Mouse (Mus musculus): Measurements from ENCODE around the gene 1190007I07Rik. TPM values are rescaled to one million over a fixed set of nuclear protein-coding genes. Genes with fewer than 3 reads are reported as not detected.

The 1190007I07Rik gene
- polyA plus RNA-seq (2015; fragmentation: Nextera tagmentation; extraction: Ambion mirVana) = 37.4 and 39.0 TPM in 2 replicates

DNA sequence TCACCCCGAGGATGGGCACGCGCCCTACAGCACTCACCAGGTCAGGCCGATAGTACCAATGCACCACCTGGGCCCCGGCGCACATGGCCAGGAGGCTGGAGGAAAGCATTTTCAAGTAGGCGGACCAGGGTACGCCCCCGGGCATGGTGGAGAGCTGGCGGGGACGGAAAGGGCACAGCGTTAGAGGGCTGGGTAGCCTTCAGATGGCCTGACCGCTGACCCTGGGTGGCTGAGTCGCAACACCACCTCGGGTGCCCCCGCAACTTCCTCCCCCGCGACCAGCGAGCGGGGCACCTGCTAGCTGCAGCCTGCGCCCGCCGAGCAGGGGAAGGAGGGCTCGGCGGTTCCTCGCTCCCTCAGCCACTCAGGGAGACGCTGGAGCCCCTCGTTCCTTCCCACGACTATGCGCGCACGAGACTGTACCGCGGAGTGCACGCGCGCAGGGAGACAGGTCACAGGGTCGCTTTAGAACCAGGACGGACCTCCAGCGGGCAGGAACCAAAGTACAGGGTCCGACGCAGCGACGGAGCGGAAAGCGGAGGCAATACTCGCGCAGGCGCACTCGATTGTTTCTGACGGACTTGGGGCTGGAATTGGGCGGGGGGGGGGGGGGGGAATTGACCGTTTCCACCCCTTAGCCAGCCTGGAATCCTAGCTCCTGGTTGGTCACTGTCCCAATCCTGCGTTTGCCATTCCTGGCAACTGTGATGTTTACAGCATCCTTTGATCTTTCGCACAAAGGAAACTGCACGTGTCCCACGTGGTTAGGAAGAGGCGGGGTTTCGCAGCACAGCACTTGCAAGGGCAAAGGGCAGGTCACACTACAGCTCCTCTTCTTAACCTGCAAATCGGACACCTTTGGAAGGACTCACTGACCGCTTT lies at the start of gene 1190007I07Rik:
Gene 1190007I07Rik (minus strand): TSS at position 558 of the 882 bp plus-strand sequence.
- H3K27me3 ChIP-seq = no peaks in the 10 kb centered on the region
- peak within 1 kb of the TSS; percentile 86 for H3K9ac ChIP-seq (replicated peaks)
- H3K4me3 ChIP-seq (replicated peaks) = peak within 1 kb of the TSS; percentile 72
- H3K4me2 ChIP-seq (replicated peaks) = peak within 1 kb of the TSS; percentile 65
- ATAC-seq = peak; percentile 93
- H3K36me3 ChIP-seq = peaks cover 7% of the 10 kb centered on the region; the same call in 1 of the 2 replicates
- no peaks in the 10 kb centered on the region for H3K9me3 ChIP-seq
- H3K4me1 ChIP-seq (replicated peaks) = peaks cover 14% of the 10 kb centered on the region
- peak within 1 kb of the TSS; percentile 90 for H3K27ac ChIP-seq
- WGBS = under 1% methylated on average over 52 of the region's 61 CpGs

GRCm38 (mm10) chr10:82670205-82670604 lies 47.2 kb upstream of the 1190007I07Rik start:
- no peaks in the 10 kb centered on the region for H3K9me3 ChIP-seq
- H3K27me3 ChIP-seq = no peaks in the 10 kb centered on the region
- no peak overlapping the region for H3K4me3 ChIP-seq (replicated peaks)
- no peak overlapping the region for H3K4me2 ChIP-seq (replicated peaks)
- ATAC-seq = no peak
- no peak overlapping the region for H3K27ac ChIP-seq
- no peak overlapping the region for H3K9ac ChIP-seq (replicated peaks)
- H3K36me3 ChIP-seq = no peaks in the 10 kb centered on the region
- WGBS = 73% methylated on average over 6 of the region's 6 CpGs
- H3K4me1 ChIP-seq (replicated peaks) = 0 out of 2 replicates have a peak, but pooled peaks cover 4% of the 10 kb centered on the region

DNA sequence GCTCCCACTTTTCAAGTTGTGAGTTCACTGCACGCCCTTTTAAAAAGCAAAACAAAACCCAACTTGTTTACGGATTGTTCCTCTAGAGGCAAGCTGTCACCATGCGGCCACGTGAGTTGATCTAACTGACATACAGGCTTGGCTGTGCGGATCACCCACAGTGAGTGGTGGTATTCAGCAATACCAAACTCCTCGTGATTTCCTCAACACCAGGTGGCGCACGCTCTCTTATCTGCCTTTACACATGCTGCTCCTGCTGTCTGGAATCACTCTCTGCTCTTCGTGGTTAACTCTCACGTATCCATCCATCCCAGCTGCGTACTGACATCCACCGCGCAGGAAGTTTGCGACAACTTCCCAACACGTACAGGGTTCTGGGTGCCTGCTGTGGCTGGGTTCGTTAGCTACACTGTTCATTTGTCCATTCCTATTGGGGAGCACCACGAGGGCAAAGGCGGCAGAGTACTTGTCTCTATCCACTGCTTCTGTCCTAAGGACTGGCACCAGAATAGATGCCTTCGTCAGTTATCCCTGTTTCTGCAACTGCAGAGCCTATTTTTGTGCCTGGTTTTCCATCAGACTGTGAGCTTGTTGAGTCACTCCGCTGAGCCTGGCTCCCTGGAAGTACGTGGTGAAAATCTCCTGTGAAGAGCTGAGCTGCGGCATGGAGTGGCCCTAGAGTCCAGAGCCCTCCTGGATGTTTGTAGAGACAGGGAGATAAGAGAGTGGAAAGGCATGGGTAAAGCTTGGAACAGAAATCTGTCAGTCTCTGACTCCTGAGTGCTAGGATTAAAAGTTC lies 43.6 kb upstream of the 1190007I07Rik start:
- no peaks in the 10 kb centered on the region for H3K27me3 ChIP-seq
- H3K4me3 ChIP-seq (replicated peaks) = no peak overlapping the region
- 25% methylated on average over 22 of the region's 22 CpGs for WGBS
- H3K36me3 ChIP-seq = no peaks in the 10 kb centered on the region
- peak overlapping the region; percentile 42 for H3K4me2 ChIP-seq (replicated peaks)
- peak; percentile 96 for ATAC-seq
- H3K9ac ChIP-seq (replicated peaks) = no peak overlapping the region
- 0 out of 2 replicates have a peak, but pooled peaks cover 4% of the 10 kb centered on the region for H3K4me1 ChIP-seq (replicated peaks)
- H3K27ac ChIP-seq = no peak overlapping the region
- no peaks in the 10 kb centered on the region for H3K9me3 ChIP-seq

GRCm38 (mm10) chr10:82665951-82666350 lies 42.9 kb upstream of the 1190007I07Rik start:
- Histone ChIP-seq H3K27me3 (no peaks in the 10 kb centered on the region), H3K9me3 (no peaks in the 10 kb centered on the region), H3K27ac (no peak overlapping the region), H3K4me3 (replicated peaks) (no peak overlapping the region), H3K9ac (replicated peaks) (no peak overlapping the region), H3K36me3 (no peaks in the 10 kb centered on the region), H3K4me1 (replicated peaks) (0 out of 2 replicates have a peak, but pooled peaks cover 4% of the 10 kb centered on the region), H3K4me2 (replicated peaks) (no peak overlapping the region)
- WGBS = 61% methylated on average over 3 of the region's 3 CpGs
- ATAC-seq = no peak

GRCm38 (mm10) chr10:82663289-82663688 lies 40.3 kb upstream of the 1190007I07Rik start:
- H3K4me1 ChIP-seq (replicated peaks) = 0 out of 2 replicates have a peak, but pooled peaks cover 4% of the 10 kb centered on the region
- H3K9me3 ChIP-seq = no peaks in the 10 kb centered on the region
- ATAC-seq = no peak
- no peak overlapping the region for H3K4me3 ChIP-seq (replicated peaks)
- H3K27ac ChIP-seq = no peak overlapping the region
- 79% methylated on average over 2 of the region's 2 CpGs for WGBS
- no peaks in the 10 kb centered on the region for H3K36me3 ChIP-seq
- H3K4me2 ChIP-seq (replicated peaks) = no peak overlapping the region
- no peaks in the 10 kb centered on the region for H3K27me3 ChIP-seq
- no peak overlapping the region for H3K9ac ChIP-seq (replicated peaks)

DNA sequence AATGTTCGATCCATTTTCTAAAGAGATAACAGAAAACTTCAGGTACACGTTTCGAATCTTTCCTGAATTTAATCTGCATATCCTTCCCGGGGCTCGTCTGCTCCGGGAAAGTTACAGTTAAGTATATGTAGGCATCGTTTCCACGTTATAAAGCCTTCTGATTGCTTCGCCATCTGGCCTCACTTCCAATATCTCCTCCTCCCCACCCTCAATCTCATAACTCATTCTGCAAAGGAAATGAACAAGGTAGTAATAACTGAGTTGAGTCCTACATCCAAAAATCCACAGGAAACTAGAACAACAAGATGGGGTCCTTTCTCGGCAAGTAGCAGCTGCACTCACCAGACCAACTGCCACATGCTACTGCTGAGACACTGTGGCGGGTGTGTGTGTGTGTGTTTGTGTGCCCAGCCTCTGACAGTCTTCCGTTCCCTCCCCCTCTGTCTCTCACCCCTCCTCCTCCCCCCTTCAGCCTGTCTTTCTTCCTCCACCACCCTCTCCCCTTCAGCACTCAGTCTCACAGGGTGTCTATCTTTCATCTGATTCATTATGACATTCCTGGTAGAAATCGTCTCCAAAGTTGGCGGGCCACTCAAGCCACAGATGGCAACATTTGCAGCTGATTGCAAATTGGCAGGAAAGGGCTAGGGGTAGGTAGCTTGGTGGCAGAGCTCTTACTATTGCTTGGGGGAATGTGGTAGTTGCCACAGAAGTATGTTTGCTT lies 39.4 kb upstream of the 1190007I07Rik start:
- Histone ChIP-seq H3K27me3 (no peaks in the 10 kb centered on the region), H3K4me1 (replicated peaks) (0 out of 2 replicates have a peak, but pooled peaks cover 4% of the 10 kb centered on the region), H3K36me3 (no peaks in the 10 kb centered on the region), H3K9me3 (no peaks in the 10 kb centered on the region), H3K9ac (replicated peaks) (no peak overlapping the region), H3K4me3 (replicated peaks) (no peak overlapping the region), H3K4me2 (replicated peaks) (no peak overlapping the region), H3K27ac (no peak overlapping the region)
- no peak for ATAC-seq
- WGBS = 84% methylated on average over 14 of the region's 14 CpGs

DNA sequence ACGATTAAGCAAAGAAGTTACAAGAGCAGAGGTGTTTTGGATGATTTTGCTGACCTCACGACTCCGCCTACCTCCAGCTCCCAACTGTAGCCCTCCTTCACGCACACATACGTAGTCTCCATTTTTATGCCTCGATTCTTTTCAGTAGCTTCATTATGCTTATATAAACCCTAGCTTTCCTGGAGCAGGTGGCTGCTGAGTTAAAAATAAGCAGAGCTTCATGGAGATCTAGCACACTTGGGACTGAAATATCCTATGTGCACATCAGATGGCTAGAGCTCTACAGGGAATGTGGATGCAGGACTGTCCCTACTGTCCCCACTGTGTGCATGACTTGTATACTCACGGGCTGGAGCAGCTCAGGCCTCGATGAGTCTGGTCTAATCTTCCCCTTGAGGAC lies 38.8 kb upstream of the 1190007I07Rik start:
- H3K27me3 ChIP-seq = no peaks in the 10 kb centered on the region
- H3K9me3 ChIP-seq = no peaks in the 10 kb centered on the region
- no peak for ATAC-seq
- 0 out of 2 replicates have a peak, but pooled peaks cover 3% of the 10 kb centered on the region for H3K4me1 ChIP-seq (replicated peaks)
- no peaks in the 10 kb centered on the region for H3K36me3 ChIP-seq
- no peak overlapping the region for H3K4me3 ChIP-seq (replicated peaks)
- H3K4me2 ChIP-seq (replicated peaks) = no peak overlapping the region
- WGBS = 90% methylated on average over 8 of the region's 8 CpGs
- H3K9ac ChIP-seq (replicated peaks) = no peak overlapping the region
- H3K27ac ChIP-seq = no peak overlapping the region

DNA sequence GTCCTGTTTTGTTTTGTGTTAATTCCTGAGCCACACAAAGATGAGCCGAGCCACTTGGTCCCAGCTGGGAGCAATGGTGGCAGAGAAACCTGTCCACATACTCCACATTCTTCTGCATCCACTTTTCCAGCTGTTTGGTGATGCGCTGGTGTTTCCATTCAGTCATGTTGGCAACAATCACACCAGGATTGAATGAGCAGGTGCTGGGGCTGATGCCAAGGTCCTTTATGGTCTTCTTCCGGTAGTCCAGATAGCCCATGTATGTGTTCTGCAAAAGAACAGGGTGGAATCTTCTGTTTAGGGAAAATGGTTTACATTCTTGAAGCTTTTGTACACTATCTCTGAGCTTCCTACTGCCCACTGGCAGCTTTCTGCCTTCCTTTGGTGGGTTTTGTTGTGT lies 31.6 kb upstream of the 1190007I07Rik start:
- H3K4me2 ChIP-seq (replicated peaks) = no peak overlapping the region
- ATAC-seq = no peak
- H3K36me3 ChIP-seq = peaks cover 21% of the 10 kb centered on the region
- WGBS = 90% methylated on average over 3 of the region's 3 CpGs
- no peak overlapping the region for H3K9ac ChIP-seq (replicated peaks)
- H3K27ac ChIP-seq = no peak overlapping the region
- no peaks in the 10 kb centered on the region for H3K27me3 ChIP-seq
- H3K9me3 ChIP-seq = no peaks in the 10 kb centered on the region
- H3K4me1 ChIP-seq (replicated peaks) = no peaks in the 10 kb centered on the region
- H3K4me3 ChIP-seq (replicated peaks) = no peak overlapping the region

- Histone ChIP-seq H3K27me3 (no peaks in the 10 kb centered on the region), H3K9me3 (no peaks in the 10 kb centered on the region), H3K27ac (no peak overlapping the region), H3K36me3 (peaks cover 27% of the 10 kb centered on the region), H3K9ac (replicated peaks) (no peak overlapping the region), H3K4me3 (replicated peaks) (no peak overlapping the region), H3K4me2 (replicated peaks) (no peak overlapping the region), H3K4me1 (replicated peaks) (no peaks in the 10 kb centered on the region)
- WGBS = 78% methylated on average over 5 of the region's 5 CpGs
- no peak for ATAC-seq
These were observed 29.6 kb upstream of the 1190007I07Rik start for GRCm38 (mm10) chr10:82652625-82653024.

DNA sequence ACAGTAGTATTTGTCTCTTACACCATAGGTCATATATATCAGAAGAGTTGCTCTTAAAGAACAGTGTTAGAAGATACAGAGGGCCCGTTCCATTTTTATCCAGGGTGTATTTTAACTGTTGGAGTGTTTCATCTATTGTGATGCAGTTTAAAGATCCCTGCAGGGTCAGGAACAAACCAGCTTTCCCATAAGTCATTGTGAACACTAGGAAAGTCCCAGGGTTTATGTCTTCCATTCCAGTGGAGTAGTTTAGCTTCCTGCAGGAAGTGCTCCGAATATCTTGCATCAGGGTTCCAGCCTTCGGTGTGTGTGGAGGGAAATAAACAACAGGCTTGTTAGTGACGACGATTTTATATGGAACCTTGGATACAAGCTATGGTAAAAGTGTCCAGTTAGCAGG lies 28.2 kb upstream of the 1190007I07Rik start:
- no peak overlapping the region for H3K27ac ChIP-seq
- no peak overlapping the region for H3K4me2 ChIP-seq (replicated peaks)
- WGBS = 91% methylated on average over 5 of the region's 5 CpGs
- ATAC-seq = no peak
- H3K4me3 ChIP-seq (replicated peaks) = no peak overlapping the region
- no peaks in the 10 kb centered on the region for H3K4me1 ChIP-seq (replicated peaks)
- H3K27me3 ChIP-seq = no peaks in the 10 kb centered on the region
- no peak overlapping the region for H3K9ac ChIP-seq (replicated peaks)
- no peaks in the 10 kb centered on the region for H3K9me3 ChIP-seq
- peaks cover 39% of the 10 kb centered on the region for H3K36me3 ChIP-seq

GRCm38 (mm10) chr10:82647205-82647811 lies 24.3 kb upstream of the 1190007I07Rik start:
- H3K4me3 ChIP-seq (replicated peaks) = no peak overlapping the region
- H3K9me3 ChIP-seq = no peaks in the 10 kb centered on the region
- no peak overlapping the region for H3K27ac ChIP-seq
- 94% methylated on average over 17 of the region's 17 CpGs for WGBS
- no peak overlapping the region for H3K4me2 ChIP-seq (replicated peaks)
- H3K36me3 ChIP-seq = peaks cover 70% of the 10 kb centered on the region
- no peak overlapping the region for H3K9ac ChIP-seq (replicated peaks)
- H3K4me1 ChIP-seq (replicated peaks) = no peaks in the 10 kb centered on the region
- no peaks in the 10 kb centered on the region for H3K27me3 ChIP-seq
- ATAC-seq = no peak
